Mouse (Mus musculus) C3H10T1/2 (cell line): ENCODE results near the gene Pou1f1. TPM values are rescaled to one million over a fixed set of nuclear protein-coding genes. Genes with fewer than 3 reads are reported as not detected.

ENCODE experiments used
- polyA plus RNA-seq, 2 experiments: library from polyadenylated mRNA; unstranded; fragments of >200 nt; fragmentation: generic; extraction: Trizol; gene quantifications; one replicate each; pipeline ENCODE4 v1.2.1; 2012; ENCODE audit warnings: missing spikeins in 2 of 2

The Pou1f1 gene
- under 1 TPM in 1 of 2 experiments, not detected in 1; 0.02 TPM for polyA plus RNA-seq

DNA sequence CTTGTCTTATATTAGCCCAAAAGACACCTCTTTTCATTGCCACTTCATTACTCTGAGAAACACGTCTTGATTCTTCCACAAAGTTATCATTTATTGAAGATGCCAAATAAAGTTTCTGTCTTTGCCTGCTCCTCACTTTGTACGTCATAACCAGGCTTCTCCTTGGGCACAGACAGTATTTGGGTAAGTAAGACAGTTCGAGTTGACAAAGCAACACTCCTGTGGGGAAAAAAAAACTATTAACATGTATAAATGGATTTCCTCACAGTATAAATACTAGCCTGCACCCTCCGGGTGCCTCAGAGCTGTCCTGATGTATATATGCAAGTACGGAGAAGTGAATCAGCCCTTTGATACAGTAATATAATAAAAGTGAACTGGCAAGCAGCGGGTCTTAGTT lies at the start of gene Pou1f1:
Gene Pou1f1 (plus strand): TSS at position 301 of the 400 bp plus-strand sequence.

DNA sequence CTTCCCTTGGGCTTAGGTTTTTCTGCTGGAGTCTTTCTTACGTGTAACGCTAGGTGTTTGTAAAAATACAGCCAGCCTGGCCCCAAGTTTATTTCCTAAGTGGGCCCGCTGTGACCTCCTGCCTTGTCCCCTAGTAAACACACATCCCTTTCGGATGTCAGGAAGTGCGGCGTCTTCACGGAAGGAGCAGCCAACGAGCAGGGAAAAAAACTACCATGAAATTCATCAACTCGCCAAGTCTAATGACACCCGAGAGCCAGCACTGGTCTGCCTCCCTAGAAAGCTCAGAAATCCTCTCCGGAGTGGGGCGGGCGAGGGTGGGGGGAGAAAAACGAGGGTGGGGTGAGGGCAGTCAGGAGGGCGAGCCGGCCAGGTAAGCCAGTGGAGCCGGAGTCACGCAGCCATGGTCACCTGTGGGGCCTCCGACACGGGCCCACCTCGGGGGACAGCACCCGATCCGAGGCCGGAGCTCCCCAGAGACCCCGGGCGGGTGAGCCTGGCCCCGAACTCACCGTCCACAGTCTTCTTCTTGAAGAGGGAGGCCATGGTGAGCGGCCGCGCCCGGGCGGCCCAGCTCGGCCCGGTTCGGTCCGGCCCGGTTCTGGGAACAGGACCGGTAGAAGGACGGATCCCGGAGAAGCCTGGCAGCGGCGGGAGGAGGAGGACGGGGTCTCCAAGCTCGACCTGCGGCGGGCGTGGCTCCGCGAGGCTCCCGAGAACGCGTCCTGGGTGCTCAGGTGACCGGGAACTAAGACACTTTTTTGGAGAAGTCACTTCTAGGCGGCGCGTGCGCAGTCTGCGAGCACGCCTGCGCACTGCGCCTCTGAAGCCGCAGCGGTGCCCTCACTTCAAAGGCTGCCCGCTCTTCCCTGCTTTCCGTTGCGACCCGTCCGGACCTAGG lies 41.9 kb downstream of the Pou1f1 start, which contains the start of gene Chmp2b:
Gene Chmp2b (minus strand): TSS at position 764 of the 901 bp plus-strand sequence.

Other genes with a start within 250 kb of the Pou1f1 start
- gene Chmp2b, start 42.2 kb downstream of the Pou1f1 start, polyA plus RNA-seq: 10 to 100 TPM in 1 of 2 experiments, 1 to 10 TPM in 1; 3.8 to 33.5 TPM